Mouse (Mus musculus): ENCODE results near the gene Gpr152. TPM values are rescaled to one million over a fixed set of nuclear protein-coding genes. Genes with fewer than 3 reads are reported as not detected.

The Gpr152 gene
- polyA plus RNA-seq, 1 experiment from 2014 or later, result not detected

GRCm38 (mm10) chr19:4146366-4147021, 6.9 kb downstream of the Gpr152 start:
- DNase-seq (ENCODE audit: low spot score), result no peak
- ATAC-seq (ENCODE audit: low FRiP score), result no peak
- WGBS, result 65% methylated on average over 12 of the region's 12 CpGs
- peaks cover 14% of the 10 kb centered on the region for H3K4me1 ChIP-seq (replicated peaks; ENCODE audit: control insufficient read depth, insufficient read depth, low read length)
- no peaks in the 10 kb centered on the region for H3K27me3 ChIP-seq (ENCODE audit: control insufficient read depth, insufficient read depth, low read length)
- no peak overlapping the region for H3K4me2 ChIP-seq (replicated peaks)
- H3K27ac ChIP-seq, result no peak overlapping the region
- H3K36me3 ChIP-seq (replicated peaks; ENCODE audit: control insufficient read depth, insufficient read depth), result peaks cover 8% of the 10 kb centered on the region
- no peak overlapping the region for H3K9ac ChIP-seq
- no peak overlapping the region for H3K4me3 ChIP-seq (replicated peaks; ENCODE audit: low read length)
- no peaks in the 10 kb centered on the region for H3K9me3 ChIP-seq (ENCODE audit: control insufficient read depth, low read length)

GRCm38 (mm10) chr19:4147022-4147405, 7.4 kb downstream of the Gpr152 start:
- Histone ChIP-seq H3K4me1 (replicated peaks; ENCODE audit: control insufficient read depth, insufficient read depth, low read length) (peaks cover 14% of the 10 kb centered on the region), H3K27me3 (ENCODE audit: control insufficient read depth, insufficient read depth, low read length) (no peaks in the 10 kb centered on the region), H3K36me3 (replicated peaks; ENCODE audit: control insufficient read depth, insufficient read depth) (peaks cover 11% of the 10 kb centered on the region), H3K9me3 (ENCODE audit: control insufficient read depth, low read length) (no peaks in the 10 kb centered on the region), H3K4me3 (replicated peaks; ENCODE audit: low read length) (no peak overlapping the region), H3K27ac (no peak overlapping the region), H3K4me2 (replicated peaks) (no peak overlapping the region), H3K9ac (no peak overlapping the region)
- ATAC-seq (ENCODE audit: low FRiP score), result no peak
- DNase-seq (ENCODE audit: low spot score), result no peak
- WGBS, result 50% methylated on average over 3 of the region's 3 CpGs

GRCm38 (mm10) chr19:4147782-4148490, 8.3 kb downstream of the Gpr152 start:
- Histone ChIP-seq H3K4me2 (replicated peaks) (peak overlapping the region; percentile 75), H3K27ac (peak overlapping the region; percentile 61; the same call in 1 of the 2 replicates), H3K4me1 (replicated peaks; ENCODE audit: control insufficient read depth, insufficient read depth, low read length) (peaks cover 14% of the 10 kb centered on the region), H3K9me3 (ENCODE audit: control insufficient read depth, low read length) (no peaks in the 10 kb centered on the region), H3K9ac (peak overlapping the region; percentile 87), H3K27me3 (ENCODE audit: control insufficient read depth, insufficient read depth, low read length) (no peaks in the 10 kb centered on the region), H3K36me3 (replicated peaks; ENCODE audit: control insufficient read depth, insufficient read depth) (peaks cover 20% of the 10 kb centered on the region), H3K4me3 (replicated peaks; ENCODE audit: low read length) (peak overlapping the region; percentile 80)
- ATAC-seq (ENCODE audit: low FRiP score), result peak; percentile 19
- DNase-seq (ENCODE audit: low spot score), result no peak
- 33% methylated on average over 9 of the region's 9 CpGs for WGBS

GRCm38 (mm10) chr19:4148491-4148806, 8.9 kb downstream of the Gpr152 start, which contains the start of gene Coro1b:
TSS of gene Coro1b (plus strand) at chr19:4148619.
- Histone ChIP-seq H3K27ac (peak within 1 kb of the TSS; percentile 61), H3K4me3 (replicated peaks; ENCODE audit: low read length) (peak within 1 kb of the TSS; percentile 80), H3K36me3 (replicated peaks; ENCODE audit: control insufficient read depth, insufficient read depth) (peaks cover 24% of the 10 kb centered on the region), H3K4me1 (replicated peaks; ENCODE audit: control insufficient read depth, insufficient read depth, low read length) (peaks cover 14% of the 10 kb centered on the region), H3K27me3 (ENCODE audit: control insufficient read depth, insufficient read depth, low read length) (no peaks in the 10 kb centered on the region), H3K4me2 (replicated peaks) (peak within 1 kb of the TSS; percentile 75), H3K9me3 (ENCODE audit: control insufficient read depth, low read length) (no peaks in the 10 kb centered on the region), H3K9ac (peak within 1 kb of the TSS; percentile 87)
- ATAC-seq (ENCODE audit: low FRiP score) (peak; percentile 92), DNase-seq (ENCODE audit: low spot score) (peak; percentile 90)
- under 1% methylated on average over 30 of the region's 33 CpGs for WGBS

- Histone ChIP-seq H3K4me1 (replicated peaks; ENCODE audit: control insufficient read depth, insufficient read depth, low read length) (peaks cover 14% of the 10 kb centered on the region), H3K27me3 (ENCODE audit: control insufficient read depth, insufficient read depth, low read length) (no peaks in the 10 kb centered on the region), H3K4me3 (replicated peaks; ENCODE audit: low read length) (peak overlapping the region; percentile 80), H3K9ac (peak overlapping the region; percentile 87), H3K9me3 (ENCODE audit: control insufficient read depth, low read length) (no peaks in the 10 kb centered on the region), H3K36me3 (replicated peaks; ENCODE audit: control insufficient read depth, insufficient read depth) (peaks cover 28% of the 10 kb centered on the region), H3K4me2 (replicated peaks) (peak overlapping the region; percentile 75), H3K27ac (peak overlapping the region; percentile 61)
- ATAC-seq (ENCODE audit: low FRiP score) (no peak), DNase-seq (ENCODE audit: low spot score) (no peak)
- 2% methylated on average over 8 of the region's 8 CpGs for WGBS
Observed at GRCm38 (mm10) chr19:4148819-4149218, 9.2 kb downstream of the Gpr152 start.

GRCm38 (mm10) chr19:4149283-4149682, 9.7 kb downstream of the Gpr152 start:
- Histone ChIP-seq H3K27ac (no peak overlapping the region), H3K9ac (peak overlapping the region; percentile 87), H3K4me3 (replicated peaks; ENCODE audit: low read length) (peak overlapping the region; percentile 80), H3K27me3 (ENCODE audit: control insufficient read depth, insufficient read depth, low read length) (no peaks in the 10 kb centered on the region), H3K36me3 (replicated peaks; ENCODE audit: control insufficient read depth, insufficient read depth) (peaks cover 31% of the 10 kb centered on the region), H3K4me2 (replicated peaks) (peak overlapping the region; percentile 75), H3K9me3 (ENCODE audit: control insufficient read depth, low read length) (no peaks in the 10 kb centered on the region), H3K4me1 (replicated peaks; ENCODE audit: control insufficient read depth, insufficient read depth, low read length) (peaks cover 14% of the 10 kb centered on the region)
- 89% methylated on average over 11 of the region's 11 CpGs for WGBS
- ATAC-seq (ENCODE audit: low FRiP score), result no peak
- no peak for DNase-seq (ENCODE audit: low spot score)

- no peak overlapping the region for H3K4me3 ChIP-seq (replicated peaks; ENCODE audit: low read length)
- H3K36me3 ChIP-seq (replicated peaks; ENCODE audit: control insufficient read depth, insufficient read depth), result peaks cover 31% of the 10 kb centered on the region
- no peaks in the 10 kb centered on the region for H3K9me3 ChIP-seq (ENCODE audit: control insufficient read depth, low read length)
- H3K4me2 ChIP-seq (replicated peaks), result peak overlapping the region; percentile 75
- H3K27ac ChIP-seq, result no peak overlapping the region
- no peaks in the 10 kb centered on the region for H3K27me3 ChIP-seq (ENCODE audit: control insufficient read depth, insufficient read depth, low read length)
- no peak overlapping the region for H3K9ac ChIP-seq
- DNase-seq (ENCODE audit: low spot score) (no peak), ATAC-seq (ENCODE audit: low FRiP score) (no peak)
- WGBS, result 93% methylated on average over 17 of the region's 17 CpGs
- H3K4me1 ChIP-seq (replicated peaks; ENCODE audit: control insufficient read depth, insufficient read depth, low read length), result peaks cover 14% of the 10 kb centered on the region
Observed at GRCm38 (mm10) chr19:4149764-4150461, 10.3 kb downstream of the Gpr152 start.

GRCm38 (mm10) chr19:4150567-4151487, 11.2 kb downstream of the Gpr152 start:
- Histone ChIP-seq H3K27ac (no peak overlapping the region), H3K27me3 (ENCODE audit: control insufficient read depth, insufficient read depth, low read length) (no peaks in the 10 kb centered on the region), H3K9me3 (ENCODE audit: control insufficient read depth, low read length) (no peaks in the 10 kb centered on the region), H3K9ac (no peak overlapping the region), H3K4me1 (replicated peaks; ENCODE audit: control insufficient read depth, insufficient read depth, low read length) (peaks cover 14% of the 10 kb centered on the region), H3K4me3 (replicated peaks; ENCODE audit: low read length) (no peak overlapping the region), H3K4me2 (replicated peaks) (no peak overlapping the region), H3K36me3 (replicated peaks; ENCODE audit: control insufficient read depth, insufficient read depth) (peaks cover 35% of the 10 kb centered on the region)
- no peak for DNase-seq (ENCODE audit: low spot score)
- 90% methylated on average over 22 of the region's 22 CpGs for WGBS
- ATAC-seq (ENCODE audit: low FRiP score), result no peak

All from hindbrain, embryonic 14.5 days (tissue).